Mouse (Mus musculus) mouse embryonic stem cell (cell line): ENCODE data around the gene Exoc2.

Experiments used
- in situ Hi-C, 2 experiments: fragments of 300-500 bp; cut with MboI; formaldehyde crosslinking; loops; 1 replicate in 1 of 2; 3 replicates in 1 of 2; pipeline ENCODE4 v1.14.3; 2019 to 2020; ENCODE audit warnings: low sequenced_read_pairs in 2 of 2, low pct_unique_long_range_greater_than_20kb in 1 of 2, mixed read lengths in 1 of 2; ENCODE audit not compliant: unreplicated experiment in 1 of 2

Exoc2 gene

GRCm38 (mm10) chr13:30792741-30793140, 181.2 kb downstream of the Exoc2 start:
- in situ Hi-C loops, result no loop called here

- in situ Hi-C loops, result no loop called here
These were observed 181.6 kb downstream of the Exoc2 start for GRCm38 (mm10) chr13:30792308-30792707.

- in situ Hi-C loops, result no loop called here
These were observed 183.9 kb downstream of the Exoc2 start for GRCm38 (mm10) chr13:30790016-30790415.

- in situ Hi-C loops, result no loop called here
These were observed 185.5 kb downstream of the Exoc2 start for GRCm38 (mm10) chr13:30788421-30788820.

GRCm38 (mm10) chr13:30787960-30788359, 185.9 kb downstream of the Exoc2 start:
- in situ Hi-C loops, result no loop called here

- in situ Hi-C loops, result no loop called here
These were observed 186.3 kb downstream of the Exoc2 start for GRCm38 (mm10) chr13:30787556-30787955.

- in situ Hi-C loops, result no loop called here
These were observed 186.9 kb downstream of the Exoc2 start for GRCm38 (mm10) chr13:30787036-30787320.

- in situ Hi-C loops, result no loop called here
These were observed 187.5 kb downstream of the Exoc2 start for GRCm38 (mm10) chr13:30786235-30787035.

- in situ Hi-C loops, result no loop called here
These were observed 188.4 kb downstream of the Exoc2 start for GRCm38 (mm10) chr13:30785423-30786040.

GRCm38 (mm10) chr13:30782419-30782818, 191.5 kb downstream of the Exoc2 start:
- in situ Hi-C loops, result no loop called here

GRCm38 (mm10) chr13:30781905-30782304, 192.0 kb downstream of the Exoc2 start:
- in situ Hi-C loops, result no loop called here

- in situ Hi-C loops, result no loop called here
These were observed 196.2 kb downstream of the Exoc2 start for GRCm38 (mm10) chr13:30777678-30778179.

- in situ Hi-C loops, result no loop called here
These were observed 197.9 kb downstream of the Exoc2 start for GRCm38 (mm10) chr13:30776021-30776420.

- in situ Hi-C loops, result no loop called here
These were observed 206.3 kb downstream of the Exoc2 start for GRCm38 (mm10) chr13:30767477-30768127.

- in situ Hi-C loops, result no loop called here
These were observed 207.0 kb downstream of the Exoc2 start for GRCm38 (mm10) chr13:30766636-30767476.

GRCm38 (mm10) chr13:30765906-30766305, 208.0 kb downstream of the Exoc2 start:
- in situ Hi-C loops, result no loop called here

GRCm38 (mm10) chr13:30764014-30764740, 209.7 kb downstream of the Exoc2 start:
- in situ Hi-C loops, result no loop called here
